Comparison of ENCODE assay signal across 11 mouse cellular contexts in the genomic region with DNA sequence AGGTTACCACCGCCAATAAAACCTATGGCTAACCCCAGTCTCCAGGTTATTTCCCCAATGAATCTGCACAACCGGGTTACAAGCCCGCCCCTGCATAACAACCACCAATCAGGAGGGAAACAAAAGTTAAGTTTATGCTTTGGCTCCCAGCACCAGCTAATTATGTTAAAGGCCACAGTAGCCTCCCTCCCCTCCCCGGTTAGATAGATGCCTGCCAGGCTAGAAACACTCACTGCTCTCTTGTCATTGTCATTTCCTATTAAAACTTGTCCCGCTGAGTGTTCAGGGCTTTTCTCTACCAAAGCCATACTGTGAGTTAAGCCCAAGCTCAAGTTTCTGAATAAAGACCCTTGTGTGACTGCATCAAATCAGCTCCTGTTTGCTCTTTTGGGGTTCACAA.
"Had no signal": no experiment of that assay in that cellular context is flagged by ENCODE, and none has a peak within 500 bp of the region (broad histone marks: within the 10 kb centered on the region; RNA-seq: fewer than 3 reads in every experiment).

No protein-coding gene starts in this region.

- ATAC-seq: liver, embryonic 12.5 days; midbrain, embryonic 16.5 days had no signal

- H3K4me3 ChIP-seq: layer of hippocampus, adult 2 months; limb, embryonic 15.5 days; liver, embryonic 12.5 days; megakaryocyte, embryonic 14.5 days had no signal

- H3K9me3 ChIP-seq: limb, embryonic 15.5 days; liver, embryonic 12.5 days; megakaryocyte, embryonic 14.5 days had no signal

- DNase-seq: kidney, postnatal 10 days; lung, postnatal 10 days; thymus, postnatal 4 days had no signal

- H3K4me1 ChIP-seq: liver, embryonic 12.5 days; megakaryocyte, embryonic 14.5 days had no signal

- H3K4me2 ChIP-seq: limb, embryonic 15.5 days; liver, embryonic 12.5 days; lung, embryonic 14.5 days had no signal

- H3K36me3 ChIP-seq: limb, embryonic 15.5 days; liver, embryonic 12.5 days had no signal

- H3K9ac ChIP-seq: limb, embryonic 15.5 days; liver, embryonic 12.5 days; lung, embryonic 14.5 days had no signal

- H3K27me3 ChIP-seq: limb, embryonic 15.5 days; liver, embryonic 12.5 days; megakaryocyte, embryonic 14.5 days had no signal

- H3K27ac ChIP-seq: layer of hippocampus, adult 2 months; limb, embryonic 15.5 days; liver, embryonic 12.5 days; macrophage; stomach, postnatal 0 days had no signal
